Mouse (Mus musculus): Measurements from ENCODE around the gene Adgre1.

GRCm38 (mm10) chr17:57351107-57351506, 7.4 kb upstream of the Adgre1 start:
- TF ChIP-seq POLR2A (IDR thresholded peaks at IDR 0.05; ENCODE audit: insufficient read length, low read depth) (no peak), MAX (IDR thresholded peaks at IDR 0.05; ENCODE audit: low read depth) (no peak)
